ENCODE assay signal across 9 mouse cellular contexts in genomic region chr16:91081508-91081907, GRCm38 (mm10). TPM values are rescaled to one million over a fixed set of nuclear protein-coding genes. Genes with fewer than 3 reads are reported as not detected.
DNase-seq lines count a peak whose midpoint lies in the region; ATAC-seq and TF ChIP-seq lines count a peak whose summit lies in the region.
"Had no signal": no experiment of that assay in that cellular context is flagged by ENCODE, and none has a peak within 500 bp of the region (broad histone marks: within the 10 kb centered on the region; RNA-seq: fewer than 3 reads in every experiment).

No protein-coding gene starts in this region.

- TF ChIP-seq CTCF in midbrain, postnatal 0 days (IDR thresholded peaks at IDR 0.05) = peak; percentile 90
- peak; percentile 86; the same call in 1 of the 2 replicates for TF ChIP-seq CTCF in spleen, adult 2 months (IDR thresholded peaks at IDR 0.05; ENCODE audit: extremely low read depth, insufficient read depth, insufficient read length, insufficient replicate concordance)

- no peak overlapping the region for H3K27ac ChIP-seq in intestine, embryonic 14.5 days (ENCODE audit: low read depth)
- H3K27ac ChIP-seq in intestine, embryonic 15.5 days = no peak overlapping the region
- H3K27ac ChIP-seq in forebrain, embryonic 15.5 days (replicated peaks) = no peak overlapping the region
- no peak overlapping the region for H3K27ac ChIP-seq in hindbrain, embryonic 16.5 days (ENCODE audit: low read depth, low read length)
- H3K27ac ChIP-seq in midbrain, postnatal 0 days (ENCODE audit: low read depth, low read length) = no peak overlapping the region
- no peak overlapping the region for H3K27ac ChIP-seq in spleen, adult 2 months (ENCODE audit: insufficient read depth, low read length)

- no peak overlapping the region for H3K4me2 ChIP-seq in intestine, embryonic 14.5 days (ENCODE audit: low read length)
- H3K4me2 ChIP-seq in intestine, embryonic 15.5 days (replicated peaks) = no peak overlapping the region
- no peak overlapping the region for H3K4me2 ChIP-seq in forebrain, embryonic 15.5 days (replicated peaks)
- no peak overlapping the region for H3K4me2 ChIP-seq in hindbrain, embryonic 16.5 days (ENCODE audit: low read length)
- H3K4me2 ChIP-seq in midbrain, postnatal 0 days (ENCODE audit: low read depth, low read length, poor library complexity, severe bottlenecking) = no peak overlapping the region

- no peak for TF ChIP-seq POLR2A in spleen, adult 2 months (IDR thresholded peaks at IDR 0.05; ENCODE audit: low read depth, low read length)

- no peak overlapping the region for H3K9ac ChIP-seq in intestine, embryonic 14.5 days (ENCODE audit: low read length)
- no peak overlapping the region for H3K9ac ChIP-seq in intestine, embryonic 15.5 days
- H3K9ac ChIP-seq in forebrain, embryonic 15.5 days (replicated peaks) = no peak overlapping the region
- H3K9ac ChIP-seq in hindbrain, embryonic 16.5 days (ENCODE audit: low read depth, low read length) = no peak overlapping the region
- no peak overlapping the region for H3K9ac ChIP-seq in midbrain, postnatal 0 days (replicated peaks; ENCODE audit: low read length, poor library complexity, severe bottlenecking)

- DNase-seq in intestine, embryonic 14.5 days (ENCODE audit: low spot score) = peak; percentile 75
- peak; percentile 45 to 67 for DNase-seq in left cerebral cortex, postnatal 36 days (ENCODE audit: low spot score in 2 of 2)
- DNase-seq in midbrain, postnatal 0 days (ENCODE audit: low spot score) = peak; percentile 91
- peak; percentile 55 to 60 for DNase-seq in spleen, adult 2 months (ENCODE audit: low read depth in 1 of 2, low spot score in 2 of 2)

- H3K4me3 ChIP-seq in intestine, embryonic 14.5 days (ENCODE audit: low read depth, low read length) = no peak overlapping the region
- no peak overlapping the region for H3K4me3 ChIP-seq in intestine, embryonic 15.5 days (replicated peaks)
- H3K4me3 ChIP-seq in forebrain, embryonic 15.5 days = no peak overlapping the region
- H3K4me3 ChIP-seq in hindbrain, embryonic 16.5 days (ENCODE audit: low read length) = no peak overlapping the region
- no peak overlapping the region for H3K4me3 ChIP-seq in midbrain, postnatal 0 days (ENCODE audit: low read depth, low read length)
- H3K4me3 ChIP-seq in spleen, adult 2 months (ENCODE audit: extremely low read depth, insufficient read depth, insufficient read length) = no peak overlapping the region
- H3K4me3 ChIP-seq: myocyte had no signal

- H3K36me3 ChIP-seq in intestine, embryonic 14.5 days (ENCODE audit: control insufficient read depth, insufficient read depth, low read length) = no peaks in the 10 kb centered on the region
- H3K36me3 ChIP-seq in intestine, embryonic 15.5 days = no peaks in the 10 kb centered on the region
- no peaks in the 10 kb centered on the region for H3K36me3 ChIP-seq in forebrain, embryonic 15.5 days
- no peaks in the 10 kb centered on the region for H3K36me3 ChIP-seq in hindbrain, embryonic 16.5 days (ENCODE audit: control insufficient read depth, insufficient read depth, low read length)
- no peaks in the 10 kb centered on the region for H3K36me3 ChIP-seq in midbrain, postnatal 0 days (ENCODE audit: insufficient read depth, low read length)
- no peaks in the 10 kb centered on the region for H3K36me3 ChIP-seq in spleen, adult 2 months (ENCODE audit: control insufficient read depth, insufficient read depth, low read length)

- no peaks in the 10 kb centered on the region for H3K4me1 ChIP-seq in intestine, embryonic 14.5 days (replicated peaks; ENCODE audit: control insufficient read depth, insufficient read depth, low read length)
- no peaks in the 10 kb centered on the region for H3K4me1 ChIP-seq in intestine, embryonic 15.5 days (replicated peaks)
- peaks cover 19% of the 10 kb centered on the region for H3K4me1 ChIP-seq in forebrain, embryonic 15.5 days
- H3K4me1 ChIP-seq in hindbrain, embryonic 16.5 days (ENCODE audit: control insufficient read depth, insufficient read depth, low read depth, low read length) = peaks cover 8% of the 10 kb centered on the region; the same call in 1 of the 2 replicates
- 0 out of 2 replicates have a peak, but pooled peaks cover 3% of the 10 kb centered on the region for H3K4me1 ChIP-seq in midbrain, postnatal 0 days (ENCODE audit: insufficient read depth, low read length)
- H3K4me1 ChIP-seq in spleen, adult 2 months (ENCODE audit: control insufficient read depth, insufficient read depth, insufficient read length) = no peaks in the 10 kb centered on the region

- no peak for ATAC-seq in intestine, embryonic 14.5 days (replicated peaks; ENCODE audit: low FRiP score, low TSS enrichment, low read depth)
- no peak for ATAC-seq in intestine, embryonic 15.5 days
- ATAC-seq in cerebellum, adult (ENCODE audit: insufficient number of reproducible peaks, low FRiP score, low TSS enrichment) = peak; percentile 77
- peak; percentile 68; the same call in 1 of the 2 replicates for ATAC-seq in forebrain, embryonic 15.5 days (replicated peaks)
- ATAC-seq in hindbrain, embryonic 16.5 days = peak; percentile 61; the same call in 1 of the 2 replicates
- peak; percentile 68; the same call in 1 of the 2 replicates for ATAC-seq in midbrain, postnatal 0 days (ENCODE audit: low FRiP score)

- H3K27me3 ChIP-seq in intestine, embryonic 14.5 days (replicated peaks; ENCODE audit: control insufficient read depth, insufficient read depth, low read length) = 0 out of 2 replicates have a peak, but pooled peaks cover 5% of the 10 kb centered on the region
- H3K27me3 ChIP-seq in intestine, embryonic 15.5 days (replicated peaks) = peaks cover 2% of the 10 kb centered on the region; the same call in 1 of the 2 replicates
- H3K27me3 ChIP-seq in forebrain, embryonic 15.5 days = peaks cover 4% of the 10 kb centered on the region; the same call in 1 of the 2 replicates
- H3K27me3 ChIP-seq in hindbrain, embryonic 16.5 days (replicated peaks; ENCODE audit: control insufficient read depth, insufficient read depth, low read length) = peaks cover 14% of the 10 kb centered on the region
- no peaks in the 10 kb centered on the region for H3K27me3 ChIP-seq in midbrain, postnatal 0 days (ENCODE audit: insufficient read depth, low read length)
- H3K27me3 ChIP-seq in spleen, adult 2 months (ENCODE audit: control insufficient read depth, insufficient read depth, low read length) = no peaks in the 10 kb centered on the region

- H3K9me3 ChIP-seq in intestine, embryonic 14.5 days (ENCODE audit: control insufficient read depth, low read length) = 0 out of 2 replicates have a peak, but pooled peaks cover 3% of the 10 kb centered on the region
- no peaks in the 10 kb centered on the region for H3K9me3 ChIP-seq in intestine, embryonic 15.5 days
- H3K9me3 ChIP-seq in forebrain, embryonic 15.5 days = no peaks in the 10 kb centered on the region
- H3K9me3 ChIP-seq in hindbrain, embryonic 16.5 days (ENCODE audit: control insufficient read depth, low read length) = no peaks in the 10 kb centered on the region
- no peaks in the 10 kb centered on the region for H3K9me3 ChIP-seq in midbrain, postnatal 0 days (ENCODE audit: low read length)

- intact Hi-C loops in left cerebral cortex, postnatal 36 days (cut with DNase I) = loop anchor here (1.0 to 5.0 kb wide), 2 partner anchors 141 to 271 kb away; no protein-coding TSS in a partner anchor

- WGBS in intestine, embryonic 14.5 days = 27% methylated on average over 10 of the region's 12 CpGs
- 26% methylated on average over 9 of the region's 12 CpGs for WGBS in intestine, embryonic 15.5 days
- WGBS in forebrain, embryonic 15.5 days = 20% methylated on average over 10 of the region's 12 CpGs
- 22% methylated on average over 11 of the region's 12 CpGs for WGBS in hindbrain, embryonic 16.5 days
- 24% methylated on average over 9 of the region's 12 CpGs for WGBS in midbrain, postnatal 0 days
- 23% methylated on average over 10 of the region's 12 CpGs for WGBS in spleen, adult 2 months

RNA-seq across cellular contexts. Expression of gene 4932438H23Rik, which starts 13.4 kb away (rescaled TPM):
- polyA plus RNA-seq in intestine, embryonic 14.5 days (2014; fragmentation: Nextera tagmentation; extraction: Ambion mirVana) = 0.13 TPM in 1 of 2 replicates, not detected in the other
- polyA plus RNA-seq in intestine, embryonic 15.5 days (2015; fragmentation: Nextera tagmentation; extraction: Ambion mirVana) = 0.26 and 0.53 TPM in 2 replicates
- polyA plus RNA-seq in forebrain, embryonic 15.5 days (2015; fragmentation: Nextera tagmentation; extraction: Ambion mirVana) = 0.60 and 0.89 TPM in 2 replicates
- polyA plus RNA-seq in hindbrain, embryonic 16.5 days (2015; fragmentation: Nextera tagmentation; extraction: Ambion mirVana) = 0.88 and 1.9 TPM in 2 replicates
- total RNA-seq in left cerebral cortex, postnatal 36 days (2021) = under 1 TPM; 0.59 to 0.96 TPM
- total RNA-seq in midbrain, postnatal 0 days (2014; rRNA removed) = 0.77 and 1.7 TPM in 2 replicates
- polyA plus RNA-seq in midbrain, postnatal 0 days (2015; fragmentation: Nextera tagmentation; extraction: Ambion mirVana) = 0.81 and 1.3 TPM in 2 replicates
- not detected in 2 replicates for polyA plus RNA-seq in spleen, adult 2 months (2012; rRNA removed)

RNA-seq across cellular contexts. Expression of gene Paxbp1, which starts 37.2 kb away (rescaled TPM):
- polyA plus RNA-seq in intestine, embryonic 14.5 days (2014; fragmentation: Nextera tagmentation; extraction: Ambion mirVana) = 60.7 and 71.1 TPM in 2 replicates
- polyA plus RNA-seq in intestine, embryonic 15.5 days (2015; fragmentation: Nextera tagmentation; extraction: Ambion mirVana) = 45.0 and 45.6 TPM in 2 replicates
- polyA plus RNA-seq in forebrain, embryonic 15.5 days (2015; fragmentation: Nextera tagmentation; extraction: Ambion mirVana) = 79.5 and 86.3 TPM in 2 replicates
- polyA plus RNA-seq in hindbrain, embryonic 16.5 days (2015; fragmentation: Nextera tagmentation; extraction: Ambion mirVana) = 48.8 and 60.2 TPM in 2 replicates
- 10 to 100 TPM; 39.7 to 74.0 TPM for total RNA-seq in left cerebral cortex, postnatal 36 days (2021)
- total RNA-seq in midbrain, postnatal 0 days (2014; rRNA removed) = 54.0 and 86.2 TPM in 2 replicates
- 19.8 and 27.1 TPM in 2 replicates for polyA plus RNA-seq in midbrain, postnatal 0 days (2015; fragmentation: Nextera tagmentation; extraction: Ambion mirVana)
- polyA plus RNA-seq in spleen, adult 2 months (2012; rRNA removed) = 10.4 and 11.9 TPM in 2 replicates

Comparison
In these comparisons a context has a peak if more than half of its experiments do, and no peak if none do; other contexts are left out.
1. ATAC-seq: peak in cerebellum, adult (single experiment), forebrain, embryonic 15.5 days (single experiment), hindbrain, embryonic 16.5 days (single experiment) and midbrain, postnatal 0 days (single experiment); none in intestine, embryonic 14.5 days (single experiment) and intestine, embryonic 15.5 days (single experiment).
2. Peak in every context shown above with its lines, with median percentiles within 50 percentile points of each other: DNase-seq.